Mouse (Mus musculus) kidney, adult 2 months (tissue): ENCODE data around the gene Psmb8.

Experiments used
- CTCF ChIP-seq: fragments of 200-500 bp; conservative IDR thresholded peaks from 2 replicates; pipeline ENCODE4 v1.5.1; 2011; ENCODE audit warnings: low read depth, mild to moderate bottlenecking, control low read depth, low read length, moderate library complexity, mixed read lengths; ENCODE audit not compliant: insufficient read depth, insufficient read length
- POLR2A ChIP-seq: fragments of 200-500 bp; IDR thresholded peaks from one replicate; pipeline ENCODE4 v1.6.1; 2011; ENCODE audit warnings: low read depth, low read length, control low read depth

- no peak for TF ChIP-seq CTCF
- TF ChIP-seq POLR2A = no peak
Observed at GRCm38 (mm10) chr17:34174075-34174474, 23.4 kb upstream of the Psmb8 start.
